Mouse (Mus musculus) bone marrow macrophage, adult 2 months (primary cell): ENCODE data around the gene Gm49486.

Source experiments
- CTCF ChIP-seq: IDR thresholded peaks from 2 replicates; pipeline ENCODE4 v1.5.1; 2012; ENCODE audit warnings: low read depth, mild to moderate bottlenecking, low read length, moderate library complexity
- POLR2A ChIP-seq: IDR thresholded peaks from 2 replicates; pipeline ENCODE4 v1.6.1; 2012; ENCODE audit warnings: mild to moderate bottlenecking, low read depth, low read length, borderline replicate concordance

GRCm38 (mm10) chr15:79244071-79244893 is 15.1 kb downstream of the Gm49486 start:
- TF ChIP-seq CTCF (no peak), POLR2A (no peak; the same call in 1 of the 2 replicates)
